Mouse (Mus musculus) neutrophil, adult 5-6 weeks (primary cell): ENCODE data around the gene Bloc1s2. TPM values are rescaled to one million over a fixed set of nuclear protein-coding genes. Genes with fewer than 3 reads are reported as not detected.

ENCODE experiments used
- ATAC-seq: fragments of 151-379, 151-347 bp; 2 replicates; pipeline ENCODE4 v1.8.0; 2017; ENCODE audit warnings: mild to moderate bottlenecking, moderate TSS enrichment; ENCODE audit not compliant: insufficient number of reproducible peaks, poor library complexity, low FRiP score, severe bottlenecking; ENCODE audit errors: extremely low read depth
- total RNA-seq: library from RNA; stranded (forward); fragments of 200-1000 nt; gene quantifications from 2 replicates; pipeline ENCODE4 v1.2.3, GENCODE M21; 2017

Bloc1s2 gene
- total RNA-seq, result 141 and 160 TPM in 2 replicates

GRCm38 (mm10) chr19:44145702-44146567 is at the start of gene Bloc1s2:
Gene Bloc1s2, minus strand, starts transcription at chr19:44146446.
- peak; percentile 73 for ATAC-seq

- no peak; the same call in 1 of the 2 replicates for ATAC-seq
Observed at GRCm38 (mm10) chr19:44195138-44195537, 48.9 kb upstream of the Bloc1s2 start.

GRCm38 (mm10) chr19:44193906-44194305 is 47.7 kb upstream of the Bloc1s2 start:
- ATAC-seq, result no peak

- ATAC-seq, result no peak
Observed at GRCm38 (mm10) chr19:44192342-44192741, 46.1 kb upstream of the Bloc1s2 start, which contains the start of gene Pkd2l1. Gene Pkd2l1, minus strand, starts transcription at chr19:44192442.

- no peak for ATAC-seq
Observed at GRCm38 (mm10) chr19:44189056-44189455, 42.8 kb upstream of the Bloc1s2 start.

GRCm38 (mm10) chr19:44183968-44184367 is 37.7 kb upstream of the Bloc1s2 start:
- no peak for ATAC-seq

GRCm38 (mm10) chr19:44180502-44180901 is 34.3 kb upstream of the Bloc1s2 start:
- no peak for ATAC-seq

- no peak for ATAC-seq
Observed at GRCm38 (mm10) chr19:44176741-44177140, 30.5 kb upstream of the Bloc1s2 start.

- ATAC-seq, result no peak
Observed at GRCm38 (mm10) chr19:44174835-44175234, 28.6 kb upstream of the Bloc1s2 start.

- ATAC-seq, result peak; percentile 73; the same call in 1 of the 2 replicates
Observed at GRCm38 (mm10) chr19:44161515-44161914, 15.3 kb upstream of the Bloc1s2 start.

- no peak for ATAC-seq
Observed at GRCm38 (mm10) chr19:44159386-44159785, 13.1 kb upstream of the Bloc1s2 start.

GRCm38 (mm10) chr19:44157005-44157404 is 10.8 kb upstream of the Bloc1s2 start:
- no peak for ATAC-seq

- no peak for ATAC-seq
Observed at GRCm38 (mm10) chr19:44153781-44154180, 7.5 kb upstream of the Bloc1s2 start.

GRCm38 (mm10) chr19:44148991-44149390 is 2.7 kb upstream of the Bloc1s2 start:
- ATAC-seq, result no peak

GRCm38 (mm10) chr19:44148345-44148744 is 2.1 kb upstream of the Bloc1s2 start:
- ATAC-seq, result no peak

GRCm38 (mm10) chr19:44146951-44147350 is 705 bp upstream of the Bloc1s2 start:
- ATAC-seq, result no peak

GRCm38 (mm10) chr19:44146568-44146879 is 278 bp upstream of the Bloc1s2 start:
- no peak for ATAC-seq

- peak; percentile 51 for ATAC-seq
Observed at GRCm38 (mm10) chr19:44144366-44144765, 1.9 kb downstream of the Bloc1s2 start.

- no peak for ATAC-seq
Observed at GRCm38 (mm10) chr19:44135960-44136485, 10.2 kb downstream of the Bloc1s2 start.
